Mouse (Mus musculus): ENCODE measurements around the gene Pde8b.

Gene Pde8b

GRCm38 (mm10) chr13:95249511-95250456, at the start of gene Pde8b:
Pde8b (minus strand) TSS chr13:95250336.
- DNase-seq, result no peak

GRCm38 (mm10) chr13:95291983-95292382, 41.8 kb upstream of the Pde8b start:
- DNase-seq, result no peak

- DNase-seq, result no peak
Measured at GRCm38 (mm10) chr13:95288027-95288426, 37.9 kb upstream of the Pde8b start.

- DNase-seq, result peak; percentile 7 to 11
Measured at GRCm38 (mm10) chr13:95286989-95287388, 36.9 kb upstream of the Pde8b start.

- no peak for DNase-seq
Measured at GRCm38 (mm10) chr13:95281740-95282673, 31.9 kb upstream of the Pde8b start.

- no peak for DNase-seq
Measured at GRCm38 (mm10) chr13:95278426-95279025, 28.4 kb upstream of the Pde8b start.

- no peak for DNase-seq
Measured at GRCm38 (mm10) chr13:95264691-95265090, 14.6 kb upstream of the Pde8b start.

- DNase-seq, result no peak
Measured at GRCm38 (mm10) chr13:95260886-95261789, 11.0 kb upstream of the Pde8b start.

GRCm38 (mm10) chr13:95260391-95260790, 10.3 kb upstream of the Pde8b start:
- DNase-seq, result no peak

- no peak for DNase-seq
Measured at GRCm38 (mm10) chr13:95257083-95257482, 6.9 kb upstream of the Pde8b start.

- DNase-seq, result no peak
Measured at GRCm38 (mm10) chr13:95255083-95255482, 4.9 kb upstream of the Pde8b start.

GRCm38 (mm10) chr13:95243026-95243425, 7.1 kb downstream of the Pde8b start:
- no peak for DNase-seq

- DNase-seq, result no peak
Measured at GRCm38 (mm10) chr13:95237488-95237887, 12.6 kb downstream of the Pde8b start.

- DNase-seq, result no peak
Measured at GRCm38 (mm10) chr13:95235261-95235660, 14.9 kb downstream of the Pde8b start.

GRCm38 (mm10) chr13:95231366-95232138, 18.6 kb downstream of the Pde8b start:
- DNase-seq, result no peak

GRCm38 (mm10) chr13:95230326-95230725, 19.8 kb downstream of the Pde8b start:
- DNase-seq, result no peak

- DNase-seq, result no peak
Measured at GRCm38 (mm10) chr13:95224491-95224890, 25.6 kb downstream of the Pde8b start.

GRCm38 (mm10) chr13:95223427-95223772, 26.7 kb downstream of the Pde8b start:
- DNase-seq, result no peak

GRCm38 (mm10) chr13:95222569-95223426, 27.3 kb downstream of the Pde8b start:
- DNase-seq, result peak in 1 of 2 experiments; percentile 4

All from thymus, postnatal 36 days (tissue).